Mouse (Mus musculus) Patski (cell line): Measurements from ENCODE around the gene Hrnr. TPM values are rescaled to one million over a fixed set of nuclear protein-coding genes. Genes with fewer than 3 reads are reported as not detected.

Experiments used
- ATAC-seq: fragments of 100-300 bp; one replicate; pipeline ENCODE4 v1.8.0; 2021
- CTCF ChIA-PET: fragments of 350-600 bp; sonication (Branson Sonifier 250); formaldehyde crosslinking; loops from one replicate; lab custom pipeline; 2022; ENCODE audit warnings: inconsistent platforms; lab: Charles Lee
- POLR2A ChIA-PET: fragments of 350-600 bp; sonication (Branson Sonifier 250); formaldehyde crosslinking; loops from one replicate; lab custom pipeline; 2022; ENCODE audit warnings: antibody characterized with exemption, inconsistent platforms; lab: Charles Lee
- DNase-seq: peaks from one replicate; pipeline ENCODE4 v3.0.0-alpha.2; 2011; ENCODE audit warnings: low read depth, low spot score
- H3K27me3 ChIP-seq: fragments of 371-371 bp; one replicate; pipeline ENCODE4 v1.5.1; 2021
- CTCF ChIP-seq: fragments of 100-300 bp; IDR thresholded peaks from one replicate; pipeline ENCODE4 v1.5.1; 2021
- in situ Hi-C: fragments of 300-500 bp; cut with MboI; formaldehyde crosslinking; loops from 3 replicates; pipeline ENCODE4 v1.11.1; 2018; ENCODE audit warnings: low pct_unique_long_range_greater_than_20kb, mixed read lengths
- polyA plus RNA-seq: library from polyadenylated mRNA; unstranded; gene quantifications from one replicate; pipeline ENCODE4 v1.2.3, GENCODE M21; 2021

The Hrnr gene
- not detected for polyA plus RNA-seq

DNA sequence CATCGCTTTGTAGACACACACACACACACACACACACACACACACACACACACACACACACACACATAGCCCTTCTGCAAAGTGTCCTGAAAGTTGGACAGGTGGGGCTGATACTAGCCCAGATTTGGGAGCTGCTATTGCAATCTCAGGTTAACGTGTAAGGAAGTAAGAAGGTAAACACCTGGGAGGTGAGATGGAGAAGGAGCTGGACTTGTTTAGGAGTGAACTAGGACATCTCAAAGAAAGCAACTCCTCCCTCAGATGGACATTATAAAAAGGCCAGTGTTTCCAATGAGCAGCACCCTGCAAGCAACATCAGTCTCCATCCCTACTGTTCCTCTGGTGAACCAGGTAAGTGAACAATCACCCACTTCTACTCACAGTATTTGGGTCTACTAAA, at the start of gene Hrnr:
Hrnr (plus strand) TSS at position 301 of the 400 bp plus-strand sequence.
- ChIA-PET POLR2A (no interaction called here), CTCF (interaction anchor here (1.8 kb wide), 1 partner anchor 9 kb away, joined by 5 read pairs; no protein-coding TSS in a partner anchor)
- in situ Hi-C loops: loop anchor here (5.0 to 25.0 kb wide), 3 partner anchors 88 to 493 kb away; partner anchors contain the start of gene Crnn
- ATAC-seq (no peak), DNase-seq (no peak)
- TF ChIP-seq CTCF: no peak
- H3K27me3 ChIP-seq: peaks cover 50% of the 10 kb centered on the region

DNA sequence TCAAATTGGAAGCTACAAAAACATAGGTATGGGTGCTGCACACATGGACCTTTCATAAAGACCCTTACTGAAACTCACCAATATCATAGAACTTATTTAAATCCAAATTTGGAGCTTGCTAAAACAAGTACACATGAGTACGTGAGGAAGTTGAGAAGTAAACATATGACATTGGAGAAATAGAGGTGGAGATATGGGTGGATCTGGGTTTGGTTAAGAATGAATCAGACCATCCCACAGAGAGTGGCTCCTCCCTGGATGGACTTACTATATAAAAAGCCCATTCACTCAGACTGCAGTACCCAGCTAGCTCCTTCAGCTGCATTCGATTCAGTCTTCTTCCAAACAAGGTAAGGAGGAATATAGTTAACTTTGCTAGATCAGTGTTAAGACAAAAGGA, 46.3 kb upstream of the Hrnr start, which contains the start of gene Flg:
Flg (plus strand) TSS at position 301 of the 400 bp plus-strand sequence.
- POLR2A ChIA-PET: interaction anchor here (0.6 kb wide), 1 partner anchor 771 kb away, joined by 4 read pairs; no protein-coding TSS in a partner anchor
- in situ Hi-C loops: no loop called here

DNA sequence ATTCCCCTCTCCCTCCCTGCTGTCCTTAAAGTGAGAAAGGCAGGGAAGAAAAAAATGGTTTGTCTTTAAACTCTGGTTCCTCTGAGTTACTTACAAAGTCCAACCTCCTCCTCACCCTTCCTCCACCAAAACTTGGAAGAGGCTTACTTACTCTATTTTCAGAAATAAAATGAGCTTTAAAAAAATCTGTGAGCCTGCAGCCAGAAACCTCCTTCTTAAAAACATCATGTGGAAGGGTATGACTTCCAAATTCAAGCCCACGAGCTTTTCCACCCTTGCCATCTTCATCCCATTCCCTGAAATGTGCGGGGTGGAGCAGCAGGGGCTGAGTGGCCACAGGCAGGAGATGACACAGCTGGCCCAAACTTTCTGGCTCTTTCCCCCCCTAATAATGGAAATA, 22.0 kb upstream of the Hrnr start:
- ATAC-seq (no peak), DNase-seq (no peak)
- no peak for TF ChIP-seq CTCF
- in situ Hi-C loops: no loop called here
- ChIA-PET CTCF (interaction anchor here (2.1 kb wide), 1 partner anchor 43 kb away, joined by 5 read pairs; no protein-coding TSS in a partner anchor), POLR2A (interaction anchor here (0.7 kb wide), 1 partner anchor 155 kb away, joined by 5 read pairs; no protein-coding TSS in a partner anchor)
- peaks cover under 1% of the 10 kb centered on the region for H3K27me3 ChIP-seq

More for the DNA sequence above, 46.3 kb upstream of the Hrnr start, which contains the start of gene Flg:
- H3K27me3 ChIP-seq: peaks cover 41% of the 10 kb centered on the region
- ATAC-seq (no peak), DNase-seq (no peak)
- CTCF ChIA-PET: no interaction called here
- TF ChIP-seq CTCF: no peak

DNA sequence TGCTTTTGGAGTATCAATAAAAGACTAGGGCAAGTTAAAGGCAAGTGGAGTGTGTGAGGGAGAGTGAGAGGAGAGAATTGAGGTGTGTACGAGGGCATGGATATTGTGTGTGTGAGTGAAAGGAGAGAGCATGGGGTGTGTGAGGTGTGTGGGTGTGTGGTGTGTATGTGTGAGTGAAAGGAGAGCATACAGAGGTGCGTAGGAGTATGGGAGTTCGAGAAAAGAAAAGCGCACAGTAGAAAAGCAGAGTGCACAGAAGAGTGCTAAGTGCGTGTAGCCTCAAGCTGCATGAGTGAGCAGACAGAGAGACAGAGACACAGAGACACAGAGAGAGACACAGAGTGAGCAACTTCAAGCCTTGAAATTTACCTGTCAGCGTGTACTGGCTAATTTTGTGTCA, 19.7 kb upstream of the Hrnr start:
- ATAC-seq (no peak), DNase-seq (no peak)
- TF ChIP-seq CTCF: no peak
- CTCF ChIA-PET: interaction anchor here (1.5 kb wide), 1 partner anchor 11 kb away, joined by 4 read pairs; no protein-coding TSS in a partner anchor
- POLR2A ChIA-PET: no interaction called here
- in situ Hi-C loops: loop anchor here (25.0 kb wide), 2 partner anchors 163 to 512 kb away; partner anchors contain the start of gene Crnn
- H3K27me3 ChIP-seq: peaks cover 13% of the 10 kb centered on the region

DNA sequence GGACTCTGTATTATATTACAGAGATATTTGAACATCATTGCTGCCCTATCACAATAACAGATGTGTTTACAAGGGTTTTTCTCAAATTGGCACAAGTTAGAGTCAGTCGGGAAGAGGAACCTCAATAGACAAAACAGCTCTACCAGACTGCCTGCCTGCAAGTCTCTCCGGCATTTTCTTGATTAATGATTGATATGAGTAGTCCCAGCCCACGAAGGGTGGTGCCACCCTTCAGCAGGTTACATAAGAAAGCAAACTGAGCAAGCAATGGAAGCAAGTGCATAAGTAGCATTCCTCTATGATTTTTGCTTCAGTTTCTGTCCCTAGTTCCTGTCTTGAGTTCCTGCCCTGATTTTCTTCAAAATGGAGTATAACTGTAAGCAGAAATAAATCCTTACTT, 17.7 kb upstream of the Hrnr start:
- in situ Hi-C loops: loop anchor here (25.0 kb wide), 2 partner anchors 165 to 510 kb away; partner anchors contain the start of gene Crnn
- POLR2A ChIA-PET: no interaction called here

DNA sequence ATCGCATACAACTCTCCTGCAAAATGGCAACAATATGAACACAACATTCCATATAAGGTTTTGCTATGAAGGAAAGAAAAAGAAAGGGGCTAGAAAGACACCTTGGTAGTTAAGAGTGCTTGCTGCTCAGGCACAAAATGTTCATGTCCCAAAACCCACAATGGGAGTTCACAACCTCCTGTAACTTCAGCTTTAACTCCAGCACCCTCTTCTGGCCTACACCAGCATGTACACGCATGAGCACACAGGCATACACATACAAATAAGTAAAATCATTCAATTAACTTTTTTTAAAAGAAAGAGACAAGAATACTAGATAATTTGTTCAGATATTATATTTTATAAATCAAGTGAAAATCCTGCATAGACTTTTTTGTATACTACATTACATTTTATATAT, 13.4 kb upstream of the Hrnr start:
- ChIA-PET CTCF (interaction anchor here (0.9 to 1.0 kb wide), 2 partner anchors 10 to 177 kb away, joined by 3 to 4 read pairs; no protein-coding TSS in a partner anchor), POLR2A (no interaction called here)
- peaks cover 41% of the 10 kb centered on the region for H3K27me3 ChIP-seq
- in situ Hi-C loops: loop anchor here (25.0 kb wide), 2 partner anchors 169 to 506 kb away; partner anchors contain the start of gene Crnn
- peak; percentile 76 for TF ChIP-seq CTCF
- ATAC-seq: no peak
- no peak for DNase-seq

More for the DNA sequence above, 17.7 kb upstream of the Hrnr start:
- TF ChIP-seq CTCF: no peak
- ATAC-seq: no peak
- H3K27me3 ChIP-seq: peaks cover 13% of the 10 kb centered on the region
- DNase-seq: no peak
- CTCF ChIA-PET: no interaction called here

DNA sequence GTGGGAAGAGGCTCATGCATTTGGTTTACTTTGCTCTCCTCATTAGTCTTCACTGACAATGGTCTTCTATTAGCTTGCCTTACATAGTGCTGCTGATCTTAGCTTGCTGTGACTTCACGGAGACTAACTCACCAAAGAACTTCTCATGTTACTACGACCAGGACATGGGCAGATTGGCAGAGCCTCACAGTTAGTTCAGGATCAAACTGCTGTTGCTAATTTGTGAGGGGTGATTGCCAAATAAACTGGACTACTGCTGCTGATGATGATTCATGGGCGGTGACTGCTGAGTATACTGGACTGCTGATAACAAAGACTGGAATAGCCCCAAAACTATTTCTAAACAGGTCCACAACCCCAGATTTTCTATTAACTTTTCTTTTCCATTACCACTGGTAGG, 8.2 kb upstream of the Hrnr start:
- TF ChIP-seq CTCF: no peak
- peaks cover 55% of the 10 kb centered on the region for H3K27me3 ChIP-seq
- CTCF ChIA-PET: interaction anchor here (1.2 to 1.9 kb wide), 4 partner anchors 50 to 183 kb away, joined by 3 to 7 read pairs (median 4); no protein-coding TSS in a partner anchor
- ATAC-seq (no peak), DNase-seq (no peak)
- POLR2A ChIA-PET: no interaction called here
- in situ Hi-C loops: loop anchor here (25.0 kb wide), 2 partner anchors 174 to 501 kb away; partner anchors contain the start of gene Crnn

DNA sequence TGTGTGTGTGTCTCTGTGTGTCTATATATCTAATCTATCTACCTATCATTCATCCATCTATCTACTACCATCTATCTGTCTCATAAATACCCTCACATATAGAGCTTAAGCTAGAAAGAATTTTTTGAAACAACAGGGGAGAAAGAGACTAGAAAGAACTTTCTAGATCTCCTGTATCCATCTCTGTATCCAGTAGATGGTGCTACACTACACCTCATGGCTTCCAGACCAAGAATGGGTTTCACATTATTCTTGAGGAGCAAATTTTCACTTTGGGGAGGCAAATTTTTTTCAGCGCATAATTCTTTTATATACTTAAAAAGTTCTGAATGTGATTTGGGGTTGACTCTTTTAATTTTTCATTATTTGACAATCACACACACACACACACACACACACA, 5.2 kb upstream of the Hrnr start:
- in situ Hi-C loops: loop anchor here (25.0 kb wide), 2 partner anchors 177 to 498 kb away; partner anchors contain the start of gene Crnn
- ChIA-PET POLR2A (no interaction called here), CTCF (interaction anchor here (2.5 kb wide), 1 partner anchor 47 kb away, joined by 17 read pairs; no protein-coding TSS in a partner anchor)
- ATAC-seq (no peak), DNase-seq (no peak)
- peaks cover 55% of the 10 kb centered on the region for H3K27me3 ChIP-seq
- peak; percentile 55 for TF ChIP-seq CTCF

DNA sequence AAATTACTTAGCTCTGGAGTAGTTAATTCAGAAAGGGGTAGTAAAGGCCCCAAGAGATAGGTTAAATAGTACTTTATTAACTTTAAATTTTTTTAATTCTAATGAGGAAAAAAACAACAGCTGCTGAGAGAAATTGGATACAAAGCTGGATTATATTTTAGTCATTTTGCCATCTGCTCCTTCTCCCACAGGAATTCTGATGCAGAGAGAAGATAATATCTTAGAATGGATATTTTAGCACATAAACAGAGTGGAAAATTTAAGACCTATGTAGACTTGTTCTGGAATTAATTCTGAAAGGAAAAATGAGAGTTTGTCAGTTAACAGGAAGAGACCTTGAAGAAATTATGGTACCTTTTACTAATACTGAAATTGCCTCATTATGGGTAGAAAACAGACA, 18.2 kb downstream of the Hrnr start:
- H3K27me3 ChIP-seq: peaks cover 38% of the 10 kb centered on the region
- CTCF ChIA-PET: no interaction called here
- in situ Hi-C loops: no loop called here
- DNase-seq (no peak), ATAC-seq (no peak)
- POLR2A ChIA-PET: no interaction called here
- TF ChIP-seq CTCF: no peak

DNA sequence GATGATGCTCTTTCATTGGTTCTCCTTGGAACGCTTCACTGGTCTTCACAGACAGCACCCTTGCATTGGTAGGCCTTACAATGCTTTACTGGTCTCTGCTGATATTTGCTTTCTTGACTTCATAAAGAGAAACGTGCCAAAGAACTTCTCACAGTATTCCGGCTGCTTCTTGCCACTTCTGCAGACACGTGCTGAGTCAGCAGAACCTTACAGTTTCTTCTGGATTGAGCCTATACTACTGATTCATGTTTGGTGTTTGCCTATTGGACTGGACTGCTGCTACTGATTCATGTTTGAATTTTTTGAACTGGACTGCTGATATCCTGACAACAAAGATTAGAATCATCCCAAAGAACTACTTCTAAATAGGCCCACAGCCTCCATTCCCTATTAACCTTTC, 20.5 kb downstream of the Hrnr start:
- ChIA-PET CTCF (interaction anchor here (1.3 kb wide), 1 partner anchor 10 kb away, joined by 3 read pairs; no protein-coding TSS in a partner anchor), POLR2A (no interaction called here)
- H3K27me3 ChIP-seq: peaks cover 38% of the 10 kb centered on the region
- no peak for TF ChIP-seq CTCF
- no peak for ATAC-seq
- no peak for DNase-seq
- in situ Hi-C loops: no loop called here

DNA sequence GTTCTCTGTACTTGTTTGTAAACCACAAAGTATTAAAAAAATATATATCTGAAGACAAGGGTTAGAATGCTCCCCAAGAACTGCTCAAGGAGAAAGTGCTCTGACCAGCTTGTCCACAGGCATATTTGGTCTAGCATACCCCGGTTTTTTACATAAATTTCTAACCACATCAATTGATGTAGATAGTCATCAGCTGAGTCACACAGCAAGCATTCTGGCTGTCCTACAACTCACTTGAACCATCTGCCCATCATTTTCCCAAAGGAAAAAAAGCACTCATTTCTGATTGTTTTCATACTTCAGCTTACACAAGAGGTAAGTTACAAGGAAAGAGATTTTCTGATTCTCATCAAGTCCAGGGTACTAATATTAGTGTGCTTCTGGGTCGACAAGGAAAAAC, 27.3 kb downstream of the Hrnr start:
- no peak for DNase-seq
- in situ Hi-C loops: no loop called here

More for the DNA sequence above, 27.3 kb downstream of the Hrnr start:
- H3K27me3 ChIP-seq: peaks cover 34% of the 10 kb centered on the region
- ChIA-PET CTCF (interaction anchor here (0.9 to 8.7 kb wide), 2 partner anchors 14 kb away, joined by 3 to 53 read pairs; no protein-coding TSS in a partner anchor), POLR2A (no interaction called here)
- no peak for ATAC-seq
- no peak for TF ChIP-seq CTCF
